Mouse (Mus musculus) T-helper 17 cell (primary cell): ENCODE results near the gene Tgfa.

Experiments
- in situ Hi-C, 2 experiments: fragments of 300-600 bp; cut with MboI, MseI; formaldehyde crosslinking; loops; 1 replicate in 1 of 2; 2 replicates in 1 of 2; pipeline ENCODE4 v1.15.1; 2025; ENCODE audit warnings: high pct_unique_total_duplicates in 2 of 2

The Tgfa gene

GRCm38 (mm10) chr6:86186106-86186955 is 8.7 kb upstream of the Tgfa start:
- in situ Hi-C loops: no loop called here

GRCm38 (mm10) chr6:86188741-86189480 is 6.1 kb upstream of the Tgfa start:
- in situ Hi-C loops: no loop called here

- in situ Hi-C loops: no loop called here
Measured at GRCm38 (mm10) chr6:86190622-86191021, 4.4 kb upstream of the Tgfa start.

GRCm38 (mm10) chr6:86192978-86193377 is 2.0 kb upstream of the Tgfa start:
- in situ Hi-C loops: no loop called here

GRCm38 (mm10) chr6:86193879-86194278 is 1.1 kb upstream of the Tgfa start:
- in situ Hi-C loops: no loop called here

GRCm38 (mm10) chr6:86196034-86196433 is 1.0 kb downstream of the Tgfa start:
- in situ Hi-C loops: no loop called here

- in situ Hi-C loops: no loop called here
Measured at GRCm38 (mm10) chr6:86197150-86197862, 2.3 kb downstream of the Tgfa start.

GRCm38 (mm10) chr6:86200934-86201333 is 5.9 kb downstream of the Tgfa start:
- in situ Hi-C loops: no loop called here

- in situ Hi-C loops: no loop called here
Measured at GRCm38 (mm10) chr6:86203101-86203500, 8.1 kb downstream of the Tgfa start.

GRCm38 (mm10) chr6:86206014-86206413 is 11.0 kb downstream of the Tgfa start:
- in situ Hi-C loops: no loop called here

GRCm38 (mm10) chr6:86206985-86207384 is 12.0 kb downstream of the Tgfa start:
- in situ Hi-C loops: no loop called here

- in situ Hi-C loops: no loop called here
Measured at GRCm38 (mm10) chr6:86209133-86210016, 14.4 kb downstream of the Tgfa start.

- in situ Hi-C loops: no loop called here
Measured at GRCm38 (mm10) chr6:86210017-86210408, 15.0 kb downstream of the Tgfa start.

- in situ Hi-C loops: no loop called here
Measured at GRCm38 (mm10) chr6:86210619-86211018, 15.6 kb downstream of the Tgfa start.

- in situ Hi-C loops: no loop called here
Measured at GRCm38 (mm10) chr6:86211081-86211763, 16.2 kb downstream of the Tgfa start.

GRCm38 (mm10) chr6:86212871-86213640 is 18.0 kb downstream of the Tgfa start:
- in situ Hi-C loops: no loop called here

- in situ Hi-C loops: no loop called here
Measured at GRCm38 (mm10) chr6:86218066-86218465, 23.0 kb downstream of the Tgfa start.

- in situ Hi-C loops: no loop called here
Measured at GRCm38 (mm10) chr6:86218739-86219138, 23.7 kb downstream of the Tgfa start.

- in situ Hi-C loops: no loop called here
Measured at GRCm38 (mm10) chr6:86219494-86219893, 24.5 kb downstream of the Tgfa start.

GRCm38 (mm10) chr6:86220171-86220570 is 25.1 kb downstream of the Tgfa start:
- in situ Hi-C loops: no loop called here
